Mouse (Mus musculus) gastrocnemius, adult 2 months (tissue): ENCODE measurements around the gene Esyt2. TPM values are rescaled to one million over a fixed set of nuclear protein-coding genes. Genes with fewer than 3 reads are reported as not detected.

Experiments
- DNase-seq: peaks from one replicate; pipeline ENCODE4 v3.0.0; 2022
- H3K27ac ChIP-seq: fragments of 200-600 bp; 2 replicates; pipeline ENCODE4 v1.8.1; 2022; ENCODE audit warnings: mild to moderate bottlenecking
- H3K4me3 ChIP-seq: fragments of 200-600 bp; 2 replicates; pipeline ENCODE4 v1.8.1; 2022; ENCODE audit warnings: mild to moderate bottlenecking, moderate library complexity
- CTCF ChIP-seq: fragments of 200-600 bp; IDR thresholded peaks from 2 replicates; pipeline ENCODE4 v1.8.1; 2022; ENCODE audit warnings: antibody characterized with exemption, mild to moderate bottlenecking, moderate library complexity
- intact Hi-C: fragments of 180-260 bp; cut with DNase I; formaldehyde crosslinking; loops from one replicate; pipeline ENCODE4 v1.15.1; 2025
- microRNA-seq: library from miRNA; unstranded; fragments of <30 nt; microRNA quantifications from one replicate; pipeline ENCODE4 v1.2.0, GENCODE M21; 2021
- total RNA-seq, 2 experiments: library from RNA; stranded (reverse); gene quantifications; 2 replicates each; pipeline ENCODE4 v1.2.3; 2021

The Esyt2 gene
- total RNA-seq, 2 experiments from 2014 or later: 28.2 to 28.9 TPM

DNA sequence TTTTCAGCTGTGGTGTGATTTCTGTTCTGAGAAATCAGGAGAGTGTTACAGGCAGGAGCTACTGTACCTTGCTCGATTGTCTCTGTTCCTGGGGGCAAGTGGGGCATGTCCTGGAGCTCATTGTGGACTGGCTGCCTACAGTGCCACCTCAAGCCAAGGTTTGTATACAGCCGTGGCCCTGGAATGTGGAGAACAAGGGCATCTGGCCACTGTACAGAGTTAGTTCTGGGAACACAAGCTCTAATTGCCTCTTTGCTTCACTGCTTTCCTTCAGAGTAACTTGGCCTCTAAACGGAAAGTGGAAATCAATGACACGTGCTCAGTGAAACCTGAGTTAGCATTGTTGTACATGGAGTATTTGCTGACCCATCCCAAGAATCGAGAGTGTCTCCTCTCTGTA lies 157.6 kb downstream of the Esyt2 start:
- no peak for DNase-seq

More for the DNA sequence above, 157.6 kb downstream of the Esyt2 start:
- intact Hi-C loops: no loop called here
- Histone ChIP-seq H3K4me3 (no peak overlapping the region), H3K27ac (no peak overlapping the region)
- TF ChIP-seq CTCF: no peak

Small RNA genes within 50 kb of the gene (microRNA-seq; reads per million reads assigned to microRNA genes)
- gene Gm23190: not detected

Other genes with a start within 250 kb of the Esyt2 start
- gene Zfp386, start 233.5 kb upstream of the Esyt2 start, total RNA-seq: 10 to 100 TPM; 23.7 to 32.0 TPM
- gene Vipr2, start 203.5 kb upstream of the Esyt2 start, total RNA-seq: 1 to 10 TPM; 1.5 to 3.0 TPM
- gene Wdr60, start 18.2 kb upstream of the Esyt2 start, total RNA-seq: 10 to 100 TPM; 10.0 to 18.8 TPM
- gene Gm11027, start 5.8 kb upstream of the Esyt2 start, total RNA-seq: not detected
- gene Ncapg2, start 124.2 kb downstream of the Esyt2 start, total RNA-seq: 1 to 10 TPM; 1.1 to 1.2 TPM
- gene Ptprn2, start 204.5 kb downstream of the Esyt2 start, total RNA-seq: not detected